In the genomic region with DNA sequence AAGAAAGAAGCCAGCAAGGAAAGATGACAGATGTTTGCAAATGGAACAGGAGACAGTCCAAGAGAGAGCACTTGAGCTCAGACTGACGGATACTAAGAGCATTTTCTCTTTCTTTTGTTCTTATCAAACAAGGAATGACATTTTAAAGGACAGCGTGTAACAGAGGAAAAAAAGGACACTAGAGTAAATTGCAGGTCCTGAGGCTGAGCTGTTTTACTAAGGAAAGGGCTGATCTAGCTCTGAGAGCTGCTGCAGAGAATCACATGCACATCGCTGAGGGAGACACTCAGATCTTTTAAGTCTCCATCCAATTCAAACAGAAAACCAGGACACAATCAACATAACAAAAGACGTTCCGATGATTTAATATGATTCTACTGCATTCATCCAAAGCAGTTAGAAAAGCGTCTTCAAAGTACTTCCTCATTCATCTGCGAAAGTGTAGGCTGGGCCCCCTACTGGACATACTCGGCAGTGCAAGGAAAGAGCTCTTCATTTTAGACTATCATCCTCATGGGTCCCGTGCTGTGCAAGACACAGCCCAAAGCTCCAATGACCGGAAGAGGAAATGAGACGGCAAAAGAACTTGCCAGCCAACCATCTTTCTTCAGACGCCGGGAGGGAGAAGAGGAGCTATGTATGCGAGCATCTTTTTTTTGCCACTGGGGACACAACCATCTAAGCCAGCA, we compare ENCODE assay signal across 8 mouse cellular contexts.
DNase-seq lines count a peak whose midpoint lies in the region; ATAC-seq lines count a peak whose summit lies in the region.

No protein-coding gene starts in this region.

- H3K36me3 ChIP-seq in forebrain, embryonic 15.5 days, result no peaks in the 10 kb centered on the region
- no peaks in the 10 kb centered on the region for H3K36me3 ChIP-seq in hindbrain, embryonic 11.5 days (ENCODE audit: control insufficient read depth, insufficient read depth, low read length)

- H3K9ac ChIP-seq in forebrain, embryonic 15.5 days (replicated peaks), result no peak overlapping the region
- no peak overlapping the region for H3K9ac ChIP-seq in hindbrain, embryonic 11.5 days (ENCODE audit: low read depth, low read length)

- no peaks in the 10 kb centered on the region for H3K27me3 ChIP-seq in forebrain, embryonic 15.5 days
- H3K27me3 ChIP-seq in hindbrain, embryonic 11.5 days (ENCODE audit: control insufficient read depth, insufficient read depth, low read length), result no peaks in the 10 kb centered on the region

- WGBS in forebrain, embryonic 15.5 days, result 28% methylated on average over 14 of the region's 14 CpGs
- 34% methylated on average over 14 of the region's 14 CpGs for WGBS in hindbrain, embryonic 11.5 days

- H3K9me3 ChIP-seq in forebrain, embryonic 15.5 days, result no peaks in the 10 kb centered on the region
- no peaks in the 10 kb centered on the region for H3K9me3 ChIP-seq in hindbrain, embryonic 11.5 days (ENCODE audit: control insufficient read depth, low read length)

- peak overlapping the region; percentile 27 for H3K4me2 ChIP-seq in forebrain, embryonic 15.5 days (replicated peaks)
- no peak overlapping the region for H3K4me2 ChIP-seq in hindbrain, embryonic 11.5 days (replicated peaks; ENCODE audit: low read depth, low read length)

- no peaks in the 10 kb centered on the region for H3K4me1 ChIP-seq in forebrain, embryonic 15.5 days
- no peaks in the 10 kb centered on the region for H3K4me1 ChIP-seq in hindbrain, embryonic 11.5 days (replicated peaks; ENCODE audit: control insufficient read depth, insufficient read depth, low read length)

- no peak overlapping the region for H3K4me3 ChIP-seq in forebrain, embryonic 15.5 days
- no peak overlapping the region for H3K4me3 ChIP-seq in hindbrain, embryonic 11.5 days (ENCODE audit: low read depth, low read length)

- ATAC-seq in forebrain, embryonic 15.5 days (replicated peaks), result peak; percentile 50
- peak; percentile 62; the same call in 1 of the 2 replicates for ATAC-seq in hindbrain, embryonic 11.5 days (ENCODE audit: low FRiP score)

- no peak overlapping the region for H3K27ac ChIP-seq in forebrain, embryonic 15.5 days (replicated peaks)
- no peak overlapping the region for H3K27ac ChIP-seq in hindbrain, embryonic 11.5 days (ENCODE audit: low read depth, low read length)

- DNase-seq in NIH3T3 (ENCODE audit: low read depth), result peak; percentile 67
- peak; percentile 77 for DNase-seq in cerebellum, adult 11 months
- DNase-seq in hindbrain, embryonic 11.5 days (ENCODE audit: low spot score), result peak; percentile 88
- DNase-seq in layer of hippocampus, postnatal 14 days (ENCODE audit: low spot score in 2 of 2), result peak; percentile 79 to 89
- peak; percentile 4 for DNase-seq in lung, postnatal 25 days (ENCODE audit: low spot score)
- peak; percentile 91 to 94 for DNase-seq in right cerebral cortex, adult 2 months (ENCODE audit: low spot score in 2 of 2)
- DNase-seq in spleen, postnatal 14 days (ENCODE audit: low spot score in 2 of 2), result no peak

Comparison
In these comparisons a context has a peak if more than half of its experiments do, and no peak if none do; other contexts are left out.
1. DNase-seq: peak in NIH3T3 (single experiment), cerebellum, adult 11 months (single experiment), hindbrain, embryonic 11.5 days (single experiment), layer of hippocampus, postnatal 14 days (2 of 2), lung, postnatal 25 days (single experiment) and right cerebral cortex, adult 2 months (2 of 2); none in spleen, postnatal 14 days (0 of 2).